Mouse (Mus musculus) T-helper 1 cell (primary cell): ENCODE measurements around the gene Ube2l3.

Experiments
- in situ Hi-C: fragments of 300-600 bp; cut with MboI, MseI; formaldehyde crosslinking; loops from one replicate; pipeline ENCODE4 v1.15.1; 2025; ENCODE audit warnings: high pct_unique_total_duplicates

The Ube2l3 gene

GRCm38 (mm10) chr16:17202549-17202948 is at the start of gene Ube2l3:
TSS of gene Ube2l3 (minus strand) at chr16:17202649.
- in situ Hi-C loops, result no loop called here

- in situ Hi-C loops, result no loop called here
Observed at GRCm38 (mm10) chr16:17251539-17251938, 49.1 kb upstream of the Ube2l3 start.

- in situ Hi-C loops, result no loop called here
Observed at GRCm38 (mm10) chr16:17249135-17249534, 46.7 kb upstream of the Ube2l3 start.

- in situ Hi-C loops, result no loop called here
Observed at GRCm38 (mm10) chr16:17247727-17248126, 45.3 kb upstream of the Ube2l3 start.

GRCm38 (mm10) chr16:17244996-17245395 is 42.5 kb upstream of the Ube2l3 start:
- in situ Hi-C loops, result no loop called here

GRCm38 (mm10) chr16:17243731-17244130 is 41.3 kb upstream of the Ube2l3 start:
- in situ Hi-C loops, result no loop called here

GRCm38 (mm10) chr16:17239409-17239808 is 37.0 kb upstream of the Ube2l3 start:
- in situ Hi-C loops, result loop anchor here (10.0 kb wide), 1 partner anchor 525 kb away; no protein-coding TSS in a partner anchor

GRCm38 (mm10) chr16:17237634-17238033 is 35.2 kb upstream of the Ube2l3 start:
- in situ Hi-C loops, result loop anchor here (10.0 kb wide), 1 partner anchor 527 kb away; no protein-coding TSS in a partner anchor

GRCm38 (mm10) chr16:17234916-17235665 is 32.6 kb upstream of the Ube2l3 start:
- in situ Hi-C loops, result loop anchor here (10.0 kb wide), 1 partner anchor 530 kb away; no protein-coding TSS in a partner anchor

- in situ Hi-C loops, result loop anchor here (10.0 kb wide), 1 partner anchor 530 kb away; no protein-coding TSS in a partner anchor
Observed at GRCm38 (mm10) chr16:17234499-17234895, 32.0 kb upstream of the Ube2l3 start.

GRCm38 (mm10) chr16:17233702-17234498 is 31.5 kb upstream of the Ube2l3 start:
- in situ Hi-C loops, result loop anchor here (10.0 kb wide), 1 partner anchor 531 kb away; no protein-coding TSS in a partner anchor

- in situ Hi-C loops, result loop anchor here (10.0 kb wide), 1 partner anchor 532 kb away; no protein-coding TSS in a partner anchor
Observed at GRCm38 (mm10) chr16:17232794-17233701, 30.6 kb upstream of the Ube2l3 start, which contains the start of gene Hic2. TSS of gene Hic2 (plus strand) at chr16:17233572.

- in situ Hi-C loops, result loop anchor here (10.0 kb wide), 1 partner anchor 533 kb away; no protein-coding TSS in a partner anchor
Observed at GRCm38 (mm10) chr16:17231523-17231922, 29.1 kb upstream of the Ube2l3 start.

- in situ Hi-C loops, result no loop called here
Observed at GRCm38 (mm10) chr16:17226496-17226895, 24.0 kb upstream of the Ube2l3 start.

- in situ Hi-C loops, result no loop called here
Observed at GRCm38 (mm10) chr16:17225584-17225983, 23.1 kb upstream of the Ube2l3 start.

GRCm38 (mm10) chr16:17222197-17222596 is 19.7 kb upstream of the Ube2l3 start:
- in situ Hi-C loops, result no loop called here

- in situ Hi-C loops, result no loop called here
Observed at GRCm38 (mm10) chr16:17220127-17220733, 17.8 kb upstream of the Ube2l3 start.

- in situ Hi-C loops, result no loop called here
Observed at GRCm38 (mm10) chr16:17216934-17217633, 14.6 kb upstream of the Ube2l3 start.

- in situ Hi-C loops, result loop anchor here (5.0 kb wide), 1 partner anchor 62 kb away; no protein-coding TSS in a partner anchor
Observed at GRCm38 (mm10) chr16:17209981-17210838, 7.8 kb upstream of the Ube2l3 start.
